Mouse (Mus musculus): Measurements from ENCODE around the gene Dlg2. TPM values are rescaled to one million over a fixed set of nuclear protein-coding genes. Genes with fewer than 3 reads are reported as not detected.

Gene Dlg2
- total RNA-seq, 2 experiments from 2014 or later = 394 to 431 TPM

DNA sequence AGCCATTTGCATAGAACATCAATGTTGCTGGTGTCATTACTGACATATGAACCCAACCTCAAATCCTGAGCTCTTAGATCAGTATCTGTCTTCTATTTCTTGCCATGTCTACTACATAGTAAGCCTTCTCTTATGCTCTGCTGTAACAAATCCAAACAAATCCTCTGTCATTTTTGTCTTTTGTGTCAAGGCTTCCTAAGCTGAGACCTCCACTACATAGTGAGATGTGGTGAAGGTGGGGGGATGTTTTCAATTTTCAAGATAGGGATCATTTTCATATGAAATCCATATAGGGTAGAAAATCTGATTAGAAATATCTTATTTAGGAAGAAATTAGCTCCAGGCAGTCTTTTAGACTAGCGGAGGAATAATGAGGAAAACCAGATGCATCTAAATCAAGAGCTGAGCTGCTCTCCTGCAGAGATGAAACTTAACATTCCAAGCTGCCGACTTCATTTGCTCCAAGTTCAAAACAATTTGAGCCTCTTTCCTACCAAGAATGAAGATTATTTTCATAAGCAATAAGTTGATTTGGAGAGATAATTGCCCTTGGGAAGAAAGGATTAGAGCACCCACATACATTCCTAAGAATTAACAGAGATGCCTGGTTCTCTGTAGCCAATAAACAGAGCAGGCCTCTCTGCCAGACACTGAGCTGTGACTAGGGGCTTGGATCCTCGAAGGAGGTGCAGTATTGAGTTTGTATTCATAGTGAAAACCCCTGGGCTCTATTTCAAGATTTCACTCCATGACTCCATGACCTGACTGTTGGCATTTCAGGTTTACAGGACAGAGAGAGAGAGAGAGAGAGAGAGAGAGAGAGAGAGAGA, 2009.6 kb downstream of the Dlg2 start:
- intact Hi-C loops (cut with DNase I) = no loop called here
- no peak for DNase-seq (ENCODE audit: low spot score in 2 of 2)

GRCm38 (mm10) chr7:92486878-92487277, 2010.4 kb downstream of the Dlg2 start:
- intact Hi-C loops (cut with DNase I) = no loop called here
- DNase-seq (ENCODE audit: low spot score in 2 of 2) = no peak

GRCm38 (mm10) chr7:92492262-92492661, 2015.8 kb downstream of the Dlg2 start:
- no peak for DNase-seq (ENCODE audit: low spot score in 2 of 2)
- intact Hi-C loops (cut with DNase I) = no loop called here

- intact Hi-C loops (cut with DNase I) = no loop called here
- no peak for DNase-seq (ENCODE audit: low spot score in 2 of 2)
Measured at GRCm38 (mm10) chr7:92493521-92493920, 2017.0 kb downstream of the Dlg2 start.

Other genes starting within 250 kb of the Dlg2 start
- not detected for gene Ccdc83, start 210.9 kb upstream of the Dlg2 start, total RNA-seq (2021)
- gene Sytl2, start 174.4 kb upstream of the Dlg2 start, total RNA-seq (2021) = 10 to 100 TPM; 76.9 to 77.1 TPM
- under 1 TPM; 0.22 to 0.42 TPM for gene Ccdc89, start 50.1 kb upstream of the Dlg2 start, total RNA-seq (2021)
- 10 to 100 TPM; 71.4 to 83.7 TPM for gene Crebzf, start 33.9 kb upstream of the Dlg2 start, total RNA-seq (2021)
- 10 to 100 TPM; 39.8 to 44.5 TPM for gene Tmem126a, start 19.4 kb upstream of the Dlg2 start, total RNA-seq (2021)
- 10 to 100 TPM; 19.5 to 20.7 TPM for gene Tmem126b, start 671 bp upstream of the Dlg2 start, total RNA-seq (2021)